Mouse (Mus musculus) hindbrain, embryonic 11.5 days (tissue): ENCODE data around the gene Spata31d1b. TPM values are rescaled to one million over a fixed set of nuclear protein-coding genes. Genes with fewer than 3 reads are reported as not detected.

Experiments
- polyA plus RNA-seq: library from polyadenylated mRNA; unstranded; fragments of >200 nt; fragmentation: Nextera tagmentation; extraction: Ambion mirVana; gene quantifications from 2 replicates; pipeline ENCODE4 v1.2.1, GENCODE M21; 2014

Gene Spata31d1b
- polyA plus RNA-seq, 1 experiment from 2014 or later = not detected

Other genes starting within 250 kb of the Spata31d1b start
- gene Agtpbp1, start 127.1 kb upstream of the Spata31d1b start, polyA plus RNA-seq = 22.0 and 31.3 TPM in 2 replicates
- 96.0 and 120 TPM in 2 replicates for gene Naa35, start 127.0 kb upstream of the Spata31d1b start, polyA plus RNA-seq
- gene Golm1, start 36.5 kb upstream of the Spata31d1b start, polyA plus RNA-seq = 135 and 147 TPM in 2 replicates
- not detected in 2 replicates for gene 4921517D22Rik, start 18.2 kb upstream of the Spata31d1b start, polyA plus RNA-seq
- gene Spata31d1a, start 2.0 kb upstream of the Spata31d1b start, polyA plus RNA-seq = 0.03 TPM in 1 of 2 replicates, not detected in the other
- not detected in 2 replicates for gene Spata31d1d, start 19.5 kb downstream of the Spata31d1b start, polyA plus RNA-seq
- 0.05 and 0.24 TPM in 2 replicates for gene 1700014D04Rik, start 34.5 kb downstream of the Spata31d1b start, polyA plus RNA-seq
- gene Isca1, start 57.5 kb downstream of the Spata31d1b start, polyA plus RNA-seq = 139 and 140 TPM in 2 replicates
- not detected in 2 replicates for gene Gm49354, start 70.0 kb downstream of the Spata31d1b start, polyA plus RNA-seq
- gene Tut7, start 110.9 kb downstream of the Spata31d1b start, polyA plus RNA-seq = 49.1 and 50.8 TPM in 2 replicates